Mouse (Mus musculus): ENCODE results near the gene Gm17509.

- no peak for TF ChIP-seq CTCF (IDR thresholded peaks at IDR 0.05; ENCODE audit: borderline replicate concordance, extremely low read depth, insufficient read depth, insufficient read length)
- TF ChIP-seq POLR2A (IDR thresholded peaks at IDR 0.05; ENCODE audit: borderline replicate concordance, extremely low read depth, insufficient read depth, insufficient read length, poor library complexity, severe bottlenecking): no peak
Measured at GRCm38 (mm10) chr13:117208236-117208635, 12.6 kb downstream of the Gm17509 start, which contains the start of gene Emb.

Data from brain, embryonic 14.5 days (tissue).